Mouse (Mus musculus) stomach, postnatal 0 days (tissue): ENCODE measurements around the gene Dazap2.

ENCODE experiments used
- CTCF ChIP-seq: IDR thresholded peaks from 2 replicates; pipeline ENCODE4 v1.5.1; 2016; ENCODE audit warnings: antibody characterized with exemption, low read depth, mild to moderate bottlenecking, moderate library complexity
- EP300 ChIP-seq: optimal IDR thresholded peaks from 2 replicates; pipeline ENCODE3; 2016; ENCODE audit warnings: antibody characterized with exemption

GRCm38 (mm10) chr15:100573946-100574345 is 41.2 kb upstream of the Dazap2 start:
- TF ChIP-seq CTCF (no peak), EP300 (no peak)
